ENCODE assay signal across 8 mouse cellular contexts in genomic region chr10:45051125-45051744, GRCm38 (mm10). TPM values are rescaled to one million over a fixed set of nuclear protein-coding genes. Genes with fewer than 3 reads are reported as not detected.
DNase-seq lines count a peak whose midpoint lies in the region; ATAC-seq lines count a peak whose summit lies in the region.

No protein-coding gene starts in this region.

- peak; percentile 72 for ATAC-seq in inflammation-experienced regulatory T-cells, adult 6 months

- intact Hi-C loops in left cerebral cortex, postnatal 14 days (cut with DNase I), result no loop called here

- DNase-seq in T-cell, adult 2 months (ENCODE audit: low spot score), result peak; percentile 52
- peak; percentile 35 for DNase-seq in cerebellum, adult 9-11 months
- peak; percentile 75 for DNase-seq in gastrocnemius, adult 18-20 months (ENCODE audit: low spot score)
- DNase-seq in left cerebral cortex, postnatal 14 days (ENCODE audit: low spot score in 2 of 2), result peak; percentile 66 to 75
- peak; percentile 77 for DNase-seq in mesoderm, embryonic 11.5 days (ENCODE audit: low read depth, low spot score)
- DNase-seq in right cerebral cortex, postnatal 25 days, result peak; percentile 44
- peak; percentile 58 to 79 for DNase-seq in urinary bladder, postnatal 4 days (ENCODE audit: low spot score in 2 of 2)

RNA-seq across cellular contexts. Expression of gene Prep, which starts 15.8 kb away (rescaled TPM):
- 1 to 10 TPM; 6.0 to 6.9 TPM for total RNA-seq in gastrocnemius, adult 18-20 months (2021)
- 1 to 10 TPM; 1.9 to 5.7 (median 3.7) TPM for polyA plus RNA-seq in inflammation-experienced regulatory T-cells, adult 6 months (2017; shearing (Covaris generic))
- 10 to 100 TPM; 14.5 to 14.6 TPM for total RNA-seq in left cerebral cortex, postnatal 14 days (2021)

Comparison
In these comparisons a context has a peak if more than half of its experiments do, and no peak if none do; other contexts are left out.
1. Peak in every context shown above with its lines: DNase-seq and ATAC-seq.